ENCODE assay signal across 10 mouse cellular contexts in genomic region chr15:98483907-98484886, GRCm38 (mm10). TPM values are rescaled to one million over a fixed set of nuclear protein-coding genes. Genes with fewer than 3 reads are reported as not detected.
A peak's percentile ranks its signal among the peaks of the same experiment; 100 is the strongest.
DNase-seq lines count a peak whose midpoint lies in the region; ATAC-seq and TF ChIP-seq lines count a peak whose summit lies in the region.
"Had no signal": no experiment of that assay in that cellular context is flagged by ENCODE, and none has a peak within 500 bp of the region (broad histone marks: within the 10 kb centered on the region; RNA-seq: fewer than 3 reads in every experiment).

No protein-coding gene starts in this region.

- no peak for TF ChIP-seq POLR2A in heart, adult 2 months (IDR thresholded peaks at IDR 0.05; ENCODE audit: insufficient read depth, low read depth, low read length)
- TF ChIP-seq POLR2A in kidney, adult 2 months (IDR thresholded peaks at IDR 0.05; ENCODE audit: low read depth, low read length), result no peak

- no peak overlapping the region for H3K9ac ChIP-seq in heart, adult 2 months (ENCODE audit: low read depth, low read length)
- no peak overlapping the region for H3K9ac ChIP-seq in midbrain, embryonic 14.5 days (replicated peaks; ENCODE audit: low read length)
- no peak overlapping the region for H3K9ac ChIP-seq in hindbrain, embryonic 11.5 days (ENCODE audit: low read depth, low read length)

- no peak overlapping the region for H3K4me2 ChIP-seq in midbrain, embryonic 14.5 days (ENCODE audit: low read length)
- no peak overlapping the region for H3K4me2 ChIP-seq in hindbrain, embryonic 11.5 days (replicated peaks; ENCODE audit: low read depth, low read length)

- intact Hi-C loops in heart, adult 2 months (cut with DNase I), result loop anchor here (1.0 kb wide), 1 partner anchor 22 kb away; no protein-coding TSS in a partner anchor

- DNase-seq in heart, adult 2 months, result peak; percentile 57 to 73
- DNase-seq in heart, embryonic 10.5 days (ENCODE audit: low spot score), result no peak
- peak; percentile 58 for DNase-seq in MEL-GATA-1-ER (ENCODE audit: extremely low read depth, low read depth)
- peak; percentile 46 for DNase-seq in kidney, adult 2 months
- no peak for DNase-seq in midbrain, embryonic 14.5 days
- no peak for DNase-seq in hindbrain, embryonic 11.5 days (ENCODE audit: low spot score)
- no peak for DNase-seq in urinary bladder, postnatal 10 days (ENCODE audit: low spot score)

- H3K27ac ChIP-seq in heart, adult 2 months, result peak overlapping the region; percentile 87
- no peak overlapping the region for H3K27ac ChIP-seq in heart, embryonic 10.5 days
- peak overlapping the region; percentile 45; the same call in 1 of the 2 replicates for H3K27ac ChIP-seq in kidney, adult 2 months (ENCODE audit: insufficient read depth, low read depth, low read length)
- H3K27ac ChIP-seq in macrophage, result peak overlapping the region; percentile 86
- no peak overlapping the region for H3K27ac ChIP-seq in midbrain, embryonic 14.5 days (replicated peaks; ENCODE audit: low read depth, low read length)
- no peak overlapping the region for H3K27ac ChIP-seq in hindbrain, embryonic 11.5 days (ENCODE audit: low read depth, low read length)

- H3K79me2 ChIP-seq in heart, adult 2 months (replicated peaks; ENCODE audit: control insufficient read depth, insufficient read depth, low read length), result no peaks in the 10 kb centered on the region
- H3K79me2 ChIP-seq in macrophage (ENCODE audit: inconsistent target), result no peaks in the 10 kb centered on the region

- ATAC-seq in midbrain, embryonic 14.5 days (ENCODE audit: low FRiP score, low TSS enrichment), result no peak
- no peak for ATAC-seq in hindbrain, embryonic 11.5 days (ENCODE audit: low FRiP score)

- peak; percentile 94 for TF ChIP-seq EP300 in heart, adult 2 months (IDR thresholded peaks at IDR 0.05; ENCODE audit: insufficient read depth, low read depth, low read length)

- WGBS in heart, adult 2 months, result 38% methylated on average over 18 of the region's 18 CpGs
- WGBS in heart, embryonic 10.5 days, result 70% methylated on average over 18 of the region's 18 CpGs
- 37% methylated on average over 18 of the region's 18 CpGs for WGBS in kidney, adult 2 months
- 12% methylated on average over 18 of the region's 18 CpGs for WGBS in macrophage (ENCODE audit: missing documents)
- WGBS in midbrain, embryonic 14.5 days, result 83% methylated on average over 18 of the region's 18 CpGs
- 75% methylated on average over 18 of the region's 18 CpGs for WGBS in hindbrain, embryonic 11.5 days

- no peak for TF ChIP-seq CTCF in heart, adult 2 months (IDR thresholded peaks at IDR 0.05)
- TF ChIP-seq CTCF in kidney, adult 2 months (conservative IDR thresholded peaks at IDR 0.05; ENCODE audit: insufficient read depth, insufficient read length, low read depth, low read length), result no peak

- no peaks in the 10 kb centered on the region for H3K9me3 ChIP-seq in heart, embryonic 10.5 days
- no peaks in the 10 kb centered on the region for H3K9me3 ChIP-seq in midbrain, embryonic 14.5 days (ENCODE audit: control insufficient read depth, low read length)
- H3K9me3 ChIP-seq in hindbrain, embryonic 11.5 days (ENCODE audit: control insufficient read depth, low read length), result no peaks in the 10 kb centered on the region

- H3K36me3 ChIP-seq in heart, adult 2 months (ENCODE audit: control insufficient read depth, insufficient read depth, low read length), result peaks cover 2% of the 10 kb centered on the region; the same call in 1 of the 2 replicates
- H3K36me3 ChIP-seq in heart, embryonic 10.5 days, result no peaks in the 10 kb centered on the region
- no peaks in the 10 kb centered on the region for H3K36me3 ChIP-seq in kidney, adult 2 months (ENCODE audit: control insufficient read depth, insufficient read depth, low read length)
- H3K36me3 ChIP-seq in macrophage (ENCODE audit: inconsistent target), result no peaks in the 10 kb centered on the region
- H3K36me3 ChIP-seq in midbrain, embryonic 14.5 days (ENCODE audit: control insufficient read depth, insufficient read depth, low read length), result no peaks in the 10 kb centered on the region
- no peaks in the 10 kb centered on the region for H3K36me3 ChIP-seq in hindbrain, embryonic 11.5 days (ENCODE audit: control insufficient read depth, insufficient read depth, low read length)

- H3K4me3 ChIP-seq in heart, adult 2 months, result no peak overlapping the region
- H3K4me3 ChIP-seq in heart, embryonic 10.5 days, result no peak overlapping the region
- H3K4me3 ChIP-seq in kidney, adult 2 months (ENCODE audit: insufficient read depth, low read depth, low read length), result no peak overlapping the region
- no peak overlapping the region for H3K4me3 ChIP-seq in macrophage (ENCODE audit: inconsistent target)
- no peak overlapping the region for H3K4me3 ChIP-seq in midbrain, embryonic 14.5 days (replicated peaks; ENCODE audit: low read depth, low read length)
- H3K4me3 ChIP-seq in hindbrain, embryonic 11.5 days (ENCODE audit: low read depth, low read length), result no peak overlapping the region

- peaks cover 15% of the 10 kb centered on the region for H3K4me1 ChIP-seq in heart, adult 2 months (ENCODE audit: control insufficient read depth, insufficient read depth, low read length)
- H3K4me1 ChIP-seq in heart, embryonic 10.5 days, result 0 out of 2 replicates have a peak, but pooled peaks cover 3% of the 10 kb centered on the region
- no peaks in the 10 kb centered on the region for H3K4me1 ChIP-seq in kidney, adult 2 months (ENCODE audit: control insufficient read depth, insufficient read depth, low read length)
- no peaks in the 10 kb centered on the region for H3K4me1 ChIP-seq in midbrain, embryonic 14.5 days (ENCODE audit: control insufficient read depth, insufficient read depth, low read length)
- no peaks in the 10 kb centered on the region for H3K4me1 ChIP-seq in hindbrain, embryonic 11.5 days (replicated peaks; ENCODE audit: control insufficient read depth, insufficient read depth, low read length)

- no peaks in the 10 kb centered on the region for H3K27me3 ChIP-seq in heart, adult 2 months (ENCODE audit: control insufficient read depth, insufficient read depth, low read length)
- H3K27me3 ChIP-seq in heart, embryonic 10.5 days (ENCODE audit: insufficient read depth, poor library complexity, severe bottlenecking), result no peaks in the 10 kb centered on the region
- no peaks in the 10 kb centered on the region for H3K27me3 ChIP-seq in kidney, adult 2 months (replicated peaks; ENCODE audit: control insufficient read depth, insufficient read depth, low read length)
- H3K27me3 ChIP-seq in midbrain, embryonic 14.5 days (ENCODE audit: control insufficient read depth, insufficient read depth, low read length), result no peaks in the 10 kb centered on the region
- H3K27me3 ChIP-seq in hindbrain, embryonic 11.5 days (ENCODE audit: control insufficient read depth, insufficient read depth, low read length), result no peaks in the 10 kb centered on the region

RNA-seq across cellular contexts. Expression of gene Lalba, which starts 1.7 kb away (rescaled TPM):
- total RNA-seq in heart, adult 2 months (2021), result not detected
- 0.45 TPM in 1 of 2 replicates, not detected in the other for polyA plus RNA-seq in heart, adult 2 months (2012; rRNA removed)
- not detected in 2 replicates for polyA plus RNA-seq in heart, embryonic 10.5 days (2016; fragmentation: Nextera tagmentation; extraction: Ambion mirVana)
- not detected in 2 replicates for polyA plus RNA-seq in kidney, adult 2 months (2012; rRNA removed)
- total RNA-seq in macrophage (2018; cell fraction: chromatin; rRNA removed), result not detected
- total RNA-seq in macrophage (2018; cell fraction: cytosol; rRNA removed), result not detected
- not detected for total RNA-seq in macrophage (2018; cell fraction: nucleus; rRNA removed)
- polyA plus RNA-seq in macrophage (2018), result not detected in 3 replicates
- not detected in 2 replicates for polyA plus RNA-seq in midbrain, embryonic 14.5 days (2014; fragmentation: Nextera tagmentation; extraction: Ambion mirVana)
- not detected in 2 replicates for polyA plus RNA-seq in hindbrain, embryonic 11.5 days (2014; fragmentation: Nextera tagmentation; extraction: Ambion mirVana)
- total RNA-seq: ES-E14 had no signal
- polyA plus RNA-seq: heart, embryonic 16.5 days had no signal

RNA-seq across cellular contexts. Expression of gene Olfr279, which starts 8.0 kb away (rescaled TPM):
- not detected for total RNA-seq in heart, adult 2 months (2021)
- not detected in 2 replicates for polyA plus RNA-seq in heart, adult 2 months (2012; rRNA removed)
- polyA plus RNA-seq in heart, embryonic 10.5 days (2016; fragmentation: Nextera tagmentation; extraction: Ambion mirVana), result not detected in 2 replicates
- not detected in 2 replicates for polyA plus RNA-seq in kidney, adult 2 months (2012; rRNA removed)
- total RNA-seq in macrophage (2018; cell fraction: chromatin; rRNA removed), result not detected
- not detected for total RNA-seq in macrophage (2018; cell fraction: cytosol; rRNA removed)
- not detected for total RNA-seq in macrophage (2018; cell fraction: nucleus; rRNA removed)
- polyA plus RNA-seq in macrophage (2018), result not detected in 3 replicates
- not detected in 2 replicates for polyA plus RNA-seq in midbrain, embryonic 14.5 days (2014; fragmentation: Nextera tagmentation; extraction: Ambion mirVana)
- not detected in 2 replicates for polyA plus RNA-seq in hindbrain, embryonic 11.5 days (2014; fragmentation: Nextera tagmentation; extraction: Ambion mirVana)
- polyA plus RNA-seq: heart, embryonic 16.5 days had no signal

RNA-seq across cellular contexts. Expression of gene OR5BS1P, which starts 14.5 kb away (rescaled TPM):
- total RNA-seq in heart, adult 2 months (2021), result not detected
- not detected in 2 replicates for polyA plus RNA-seq in heart, adult 2 months (2012; rRNA removed)
- polyA plus RNA-seq in heart, embryonic 10.5 days (2016; fragmentation: Nextera tagmentation; extraction: Ambion mirVana), result not detected in 2 replicates
- not detected in 2 replicates for polyA plus RNA-seq in kidney, adult 2 months (2012; rRNA removed)
- total RNA-seq in macrophage (2018; cell fraction: chromatin; rRNA removed), result not detected
- not detected for total RNA-seq in macrophage (2018; cell fraction: cytosol; rRNA removed)
- not detected for total RNA-seq in macrophage (2018; cell fraction: nucleus; rRNA removed)
- polyA plus RNA-seq in macrophage (2018), result not detected in 3 replicates
- polyA plus RNA-seq in midbrain, embryonic 14.5 days (2014; fragmentation: Nextera tagmentation; extraction: Ambion mirVana), result not detected in 2 replicates
- not detected in 2 replicates for polyA plus RNA-seq in hindbrain, embryonic 11.5 days (2014; fragmentation: Nextera tagmentation; extraction: Ambion mirVana)
- total RNA-seq: ES-E14 had no signal
- polyA plus RNA-seq: heart, embryonic 16.5 days had no signal

RNA-seq across cellular contexts. Expression of gene Olfr281, which starts 31.8 kb away (rescaled TPM):
- not detected for total RNA-seq in heart, adult 2 months (2021)
- polyA plus RNA-seq in heart, adult 2 months (2012; rRNA removed), result not detected in 2 replicates
- polyA plus RNA-seq in heart, embryonic 10.5 days (2016; fragmentation: Nextera tagmentation; extraction: Ambion mirVana), result not detected in 2 replicates
- not detected in 2 replicates for polyA plus RNA-seq in kidney, adult 2 months (2012; rRNA removed)
- not detected for total RNA-seq in macrophage (2018; cell fraction: chromatin; rRNA removed)
- not detected for total RNA-seq in macrophage (2018; cell fraction: cytosol; rRNA removed)
- total RNA-seq in macrophage (2018; cell fraction: nucleus; rRNA removed), result not detected
- not detected in 3 replicates for polyA plus RNA-seq in macrophage (2018)
- not detected in 2 replicates for polyA plus RNA-seq in midbrain, embryonic 14.5 days (2014; fragmentation: Nextera tagmentation; extraction: Ambion mirVana)
- not detected in 2 replicates for polyA plus RNA-seq in hindbrain, embryonic 11.5 days (2014; fragmentation: Nextera tagmentation; extraction: Ambion mirVana)
- total RNA-seq: ES-E14 had no signal
- polyA plus RNA-seq: heart, embryonic 16.5 days had no signal

RNA-seq across cellular contexts. Expression of gene Kansl2, which starts 49.9 kb away (rescaled TPM):
- total RNA-seq in heart, adult 2 months (2021), result 10 to 100 TPM; 74.5 to 86.0 TPM
- polyA plus RNA-seq in heart, adult 2 months (2012; rRNA removed), result 37.0 and 50.2 TPM in 2 replicates
- 91.7 and 127 TPM in 2 replicates for polyA plus RNA-seq in heart, embryonic 10.5 days (2016; fragmentation: Nextera tagmentation; extraction: Ambion mirVana)
- 32.0 and 33.1 TPM in 2 replicates for polyA plus RNA-seq in kidney, adult 2 months (2012; rRNA removed)
- 10 to 100 TPM; 24.1 to 84.7 (median 43.2) TPM for total RNA-seq in macrophage (2018; cell fraction: chromatin; rRNA removed)
- 10 to 100 TPM; 14.4 to 34.4 (median 22.4) TPM for total RNA-seq in macrophage (2018; cell fraction: cytosol; rRNA removed)
- total RNA-seq in macrophage (2018; cell fraction: nucleus; rRNA removed), result 10 to 100 TPM; 14.8 to 97.7 (median 33.0) TPM
- polyA plus RNA-seq in macrophage (2018), result 17.8 to 41.1 TPM (median 31.9 TPM) in 3 replicates
- 125 TPM in 2 replicates for polyA plus RNA-seq in midbrain, embryonic 14.5 days (2014; fragmentation: Nextera tagmentation; extraction: Ambion mirVana)
- polyA plus RNA-seq in hindbrain, embryonic 11.5 days (2014; fragmentation: Nextera tagmentation; extraction: Ambion mirVana), result 127 and 132 TPM in 2 replicates

Comparison
In these comparisons a context has a peak if more than half of its experiments do, and no peak if none do; other contexts are left out.
1. DNase-seq: peak in heart, adult 2 months (2 of 2), MEL-GATA-1-ER (single experiment) and kidney, adult 2 months (single experiment); none in heart, embryonic 10.5 days (single experiment), midbrain, embryonic 14.5 days (single experiment), hindbrain, embryonic 11.5 days (single experiment) and urinary bladder, postnatal 10 days (single experiment).
2. H3K27ac ChIP-seq: peak in heart, adult 2 months (single experiment), kidney, adult 2 months (single experiment) and macrophage (single experiment); none in heart, embryonic 10.5 days (single experiment), midbrain, embryonic 14.5 days (single experiment) and hindbrain, embryonic 11.5 days (single experiment).